Mouse (Mus musculus) intestine, postnatal 0 days (tissue): ENCODE data around the gene Taf1a. TPM values are rescaled to one million over a fixed set of nuclear protein-coding genes. Genes with fewer than 3 reads are reported as not detected.
"Not testable (repeated sequence)": the region's sequence is repeated elsewhere in the genome, so short reads cannot be mapped to it uniquely, and the experiment has no call there.

Source experiments
- ATAC-seq: fragments of 200-750 bp; cut with Nextera tagmentation; 2 replicates; pipeline ENCODE4 v1.8.0; 2017; ENCODE audit warnings: mild to moderate bottlenecking, moderate TSS enrichment, moderate library complexity
- H3K27ac ChIP-seq: fragments of 300-500 bp; sonication (generic); 2 replicates; pipeline ENCODE4 v1.5.1; 2014; ENCODE audit warnings: mild to moderate bottlenecking, low read depth, low read length, moderate library complexity
- H3K27me3 ChIP-seq: fragments of 300-500 bp; sonication (generic); replicated peaks from 2 replicates; pipeline ENCODE4 v1.6.1; 2014; ENCODE audit warnings: low read length, mixed read lengths; ENCODE audit not compliant: control insufficient read depth, insufficient read depth
- H3K36me3 ChIP-seq: fragments of 300-500 bp; sonication (generic); 2 replicates; pipeline ENCODE4 v1.6.1; 2014; ENCODE audit warnings: mild to moderate bottlenecking, moderate library complexity; ENCODE audit not compliant: control insufficient read depth, insufficient read depth
- H3K4me1 ChIP-seq: fragments of 300-500 bp; sonication (generic); replicated peaks from 2 replicates; pipeline ENCODE4 v1.6.1; 2014; ENCODE audit warnings: antibody characterized with exemption, low read length, mixed read lengths; ENCODE audit not compliant: control insufficient read depth, insufficient read depth
- H3K4me2 ChIP-seq: fragments of 300-500 bp; sonication (generic); replicated peaks from 2 replicates; pipeline ENCODE4 v1.6.1; 2014; ENCODE audit warnings: low read depth, mild to moderate bottlenecking, moderate library complexity
- H3K4me3 ChIP-seq: fragments of 300-500 bp; sonication (generic); 2 replicates; pipeline ENCODE4 v1.5.1; 2014; ENCODE audit warnings: low read depth, low read length
- H3K9ac ChIP-seq: fragments of 300-500 bp; sonication (generic); 2 replicates; pipeline ENCODE4 v1.6.1; 2014; ENCODE audit warnings: mild to moderate bottlenecking, low read depth, low read length
- H3K9me3 ChIP-seq: fragments of 300-500 bp; sonication (generic); 2 replicates; pipeline ENCODE4 v1.6.1; 2016; ENCODE audit warnings: mixed run types; ENCODE audit not compliant: control insufficient read depth
- CTCF ChIP-seq: sonication (generic); IDR thresholded peaks from 2 replicates; pipeline ENCODE4 v1.5.1; 2016; ENCODE audit warnings: low read depth, mild to moderate bottlenecking, control low read depth, antibody characterized with exemption, moderate library complexity
- WGBS: fragments of 180-500 bp; shearing (Covaris S2); extraction: QIAGEN DNeasy Blood & Tissue Kit; methylation state at CpG from one replicate; pipeline ENCODE4 v1.1.7; 2014; 5-methylcytosine and 5-hydroxymethylcytosine counted together
- polyA plus RNA-seq: library from polyadenylated mRNA; unstranded; fragments of >200 nt; fragmentation: Nextera tagmentation; extraction: Ambion mirVana; gene quantifications from 2 replicates; pipeline ENCODE4 v1.2.1, GENCODE M21; 2015

Gene Taf1a
- polyA plus RNA-seq, 1 experiment from 2014 or later, result 5.3 TPM

DNA sequence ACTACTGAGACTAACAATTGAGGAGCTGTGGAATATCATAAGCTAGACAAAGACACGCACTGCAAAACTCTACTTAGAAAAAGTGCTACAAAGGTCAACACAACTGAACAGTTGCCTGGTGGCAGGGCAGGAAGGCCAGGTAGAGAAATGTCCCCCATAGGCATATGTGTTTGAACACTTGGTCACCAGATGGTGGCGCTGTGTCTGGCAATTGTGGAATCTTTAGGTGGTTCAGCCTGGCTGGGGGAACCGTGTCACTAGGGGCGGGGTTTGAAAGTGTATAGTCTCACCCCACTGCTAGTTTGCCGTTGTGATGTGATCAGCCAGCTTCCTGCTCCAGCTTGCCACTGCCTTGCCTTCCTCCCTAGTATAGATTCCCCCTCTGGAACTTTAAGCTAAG, 14.1 kb upstream of the Taf1a start:
- 87% methylated on average over 5 of the region's 5 CpGs for WGBS
- no peak overlapping the region for H3K4me2 ChIP-seq
- no peak overlapping the region for H3K9ac ChIP-seq
- H3K36me3 ChIP-seq, result no peaks in the 10 kb centered on the region
- peaks cover 4% of the 10 kb centered on the region; the same call in 1 of the 2 replicates for H3K9me3 ChIP-seq
- no peaks in the 10 kb centered on the region for H3K27me3 ChIP-seq
- no peaks in the 10 kb centered on the region for H3K4me1 ChIP-seq
- TF ChIP-seq CTCF, result peak; percentile 20; the same call in 1 of the 2 replicates
- no peak overlapping the region for H3K27ac ChIP-seq
- H3K4me3 ChIP-seq, result no peak overlapping the region
- ATAC-seq, result no peak

DNA sequence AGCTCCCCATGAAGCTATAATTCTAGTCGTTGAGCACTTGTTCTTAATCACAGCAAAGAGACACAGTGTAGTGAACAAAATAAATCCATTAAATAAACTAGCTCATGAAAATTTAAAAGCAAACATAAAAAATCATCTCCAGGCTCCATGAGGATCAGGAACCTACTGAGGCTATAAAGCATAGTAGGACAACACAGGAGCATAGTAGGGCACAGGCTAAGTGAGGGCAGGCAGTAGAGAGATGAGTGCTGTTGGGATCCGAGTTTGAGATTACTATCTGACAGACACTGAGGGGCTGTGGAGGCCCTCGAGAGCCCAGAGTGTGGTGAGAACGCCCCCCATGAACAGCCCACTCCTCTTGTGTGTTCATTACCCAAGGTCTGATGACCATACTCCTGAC, 11.7 kb upstream of the Taf1a start:
- no peak for TF ChIP-seq CTCF
- no peak overlapping the region for H3K9ac ChIP-seq
- H3K27ac ChIP-seq, result no peak overlapping the region
- H3K9me3 ChIP-seq, result peaks cover 4% of the 10 kb centered on the region; the same call in 1 of the 2 replicates
- H3K27me3 ChIP-seq, result no peaks in the 10 kb centered on the region
- no peaks in the 10 kb centered on the region for H3K36me3 ChIP-seq
- no peak overlapping the region for H3K4me3 ChIP-seq
- H3K4me1 ChIP-seq, result no peaks in the 10 kb centered on the region
- 78% methylated on average over 4 of the region's 4 CpGs for WGBS
- no peak for ATAC-seq
- H3K4me2 ChIP-seq, result no peak overlapping the region

GRCm38 (mm10) chr1:183378321-183378941, 10.3 kb upstream of the Taf1a start:
- no peak overlapping the region for H3K4me2 ChIP-seq
- H3K4me1 ChIP-seq, result no peaks in the 10 kb centered on the region
- 71% methylated on average over 10 of the region's 10 CpGs for WGBS
- H3K9me3 ChIP-seq, result peaks cover 4% of the 10 kb centered on the region; the same call in 1 of the 2 replicates
- no peak overlapping the region for H3K27ac ChIP-seq
- no peaks in the 10 kb centered on the region for H3K36me3 ChIP-seq
- H3K4me3 ChIP-seq, result no peak overlapping the region
- no peak for TF ChIP-seq CTCF
- peak; percentile 47; the same call in 1 of the 2 replicates for ATAC-seq
- no peaks in the 10 kb centered on the region for H3K27me3 ChIP-seq
- no peak overlapping the region for H3K9ac ChIP-seq

- not testable (repeated sequence) for H3K27ac ChIP-seq, H3K4me2 ChIP-seq, ATAC-seq, H3K4me3 ChIP-seq, H3K9ac ChIP-seq, H3K9me3 ChIP-seq, H3K27me3 ChIP-seq, H3K36me3 ChIP-seq, H3K4me1 ChIP-seq
- WGBS, result 93% methylated on average over 3 of the region's 3 CpGs
These were observed 9.4 kb upstream of the Taf1a start for GRCm38 (mm10) chr1:183379376-183379775.

DNA sequence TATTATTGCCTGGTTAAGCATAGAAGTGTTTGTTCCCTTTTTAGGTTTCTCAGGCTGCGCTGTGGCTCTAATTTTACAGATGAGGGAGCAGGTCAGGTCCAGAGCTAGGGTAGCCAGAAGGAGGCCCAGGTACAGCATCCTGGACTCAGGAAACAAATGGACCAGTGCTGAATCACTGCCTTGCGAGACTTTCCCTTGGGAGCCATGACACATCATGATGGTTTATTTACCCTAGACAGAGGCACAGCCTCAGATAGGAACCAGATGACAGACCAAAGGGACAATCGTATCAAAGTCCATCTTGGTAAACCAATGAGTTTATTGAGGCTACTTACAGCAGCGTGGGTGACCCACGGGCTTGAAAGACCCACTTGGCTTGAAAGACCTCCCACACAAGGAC, 7.0 kb upstream of the Taf1a start:
- TF ChIP-seq CTCF, result no peak
- no peak overlapping the region for H3K4me2 ChIP-seq
- no peaks in the 10 kb centered on the region for H3K4me1 ChIP-seq
- H3K9ac ChIP-seq, result no peak overlapping the region
- H3K4me3 ChIP-seq, result no peak overlapping the region
- H3K9me3 ChIP-seq, result no peaks in the 10 kb centered on the region
- WGBS, result 56% methylated on average over 5 of the region's 5 CpGs
- no peaks in the 10 kb centered on the region for H3K27me3 ChIP-seq
- H3K36me3 ChIP-seq, result no peaks in the 10 kb centered on the region
- no peak overlapping the region for H3K27ac ChIP-seq
- ATAC-seq, result no peak

- Histone ChIP-seq H3K9ac (no peak overlapping the region), H3K4me2 (no peak overlapping the region), H3K36me3 (no peaks in the 10 kb centered on the region), H3K27ac (no peak overlapping the region), H3K9me3 (no peaks in the 10 kb centered on the region), H3K4me3 (no peak overlapping the region), H3K27me3 (no peaks in the 10 kb centered on the region), H3K4me1 (no peaks in the 10 kb centered on the region)
- TF ChIP-seq CTCF, result no peak
- WGBS, result 98% methylated on average over 2 of the region's 2 CpGs
- ATAC-seq, result no peak
These were observed 6.2 kb upstream of the Taf1a start for GRCm38 (mm10) chr1:183382621-183383020.

GRCm38 (mm10) chr1:183387421-183387820, 1.4 kb upstream of the Taf1a start:
- H3K9ac ChIP-seq, H3K27me3 ChIP-seq, H3K4me1 ChIP-seq, H3K9me3 ChIP-seq, H3K27ac ChIP-seq, ATAC-seq, H3K4me3 ChIP-seq, H3K4me2 ChIP-seq, H3K36me3 ChIP-seq: not testable (repeated sequence)
- 95% methylated on average over 3 of the region's 3 CpGs for WGBS
